Mouse (Mus musculus) cerebellum, adult 2 months (tissue): Measurements from ENCODE around the gene Foxk1. TPM values are rescaled to one million over a fixed set of nuclear protein-coding genes. Genes with fewer than 3 reads are reported as not detected.

Experiments
- DNase-seq, 2 experiments: peaks; one replicate each; pipeline ENCODE4 v3.0.0; 2021
- H3K27ac ChIP-seq: fragments of 200-500 bp; 2 replicates; pipeline ENCODE4 v1.5.1; 2012; ENCODE audit warnings: low read length, control low read depth, inconsistent platforms; ENCODE audit not compliant: insufficient read depth
- H3K27me3 ChIP-seq: fragments of 200-500 bp; 2 replicates; pipeline ENCODE4 v1.6.1; 2012; ENCODE audit warnings: inconsistent platforms, mild to moderate bottlenecking, low read length, moderate library complexity; ENCODE audit not compliant: control insufficient read depth, insufficient read depth
- H3K4me1 ChIP-seq: fragments of 200-500 bp; 2 replicates; pipeline ENCODE4 v1.6.1; 2011; ENCODE audit warnings: low read length; ENCODE audit not compliant: control insufficient read depth, insufficient read depth
- H3K4me3 ChIP-seq: fragments of 200-500 bp; replicated peaks from 2 replicates; pipeline ENCODE3; 2011; ENCODE audit warnings: mild to moderate bottlenecking, low read depth, low read length, control low read depth; ENCODE audit not compliant: insufficient read depth
- CTCF ChIP-seq: fragments of 200-500 bp; IDR thresholded peaks from 2 replicates; pipeline ENCODE4 v1.5.1; 2011; ENCODE audit warnings: low read depth, mild to moderate bottlenecking, control low read depth, low read length, moderate library complexity, borderline replicate concordance; ENCODE audit not compliant: insufficient read depth
- POLR2A ChIP-seq: fragments of 200-500 bp; IDR thresholded peaks from 2 replicates; pipeline ENCODE4 v1.6.1; 2011; ENCODE audit warnings: low read length, control low read depth, borderline replicate concordance; ENCODE audit not compliant: insufficient read depth
- WGBS: fragments of 180-500 bp; shearing (Covaris S2); methylation state at CpG from one replicate; pipeline ENCODE4 v1.1.7; 2018; 5-methylcytosine and 5-hydroxymethylcytosine counted together
- polyA plus RNA-seq: library from polyadenylated mRNA; depleted of rRNA; stranded (reverse); fragments of >200 nt; gene quantifications from 2 replicates; pipeline ENCODE4 v1.2.3, GENCODE M21; 2012

Foxk1 gene
- polyA plus RNA-seq, 1 experiment = 14.2 TPM

GRCm38 (mm10) chr5:142416070-142416775, 14.9 kb downstream of the Foxk1 start:
- H3K27ac ChIP-seq = no peak overlapping the region
- no peak for TF ChIP-seq POLR2A
- peaks cover 27% of the 10 kb centered on the region for H3K4me1 ChIP-seq
- H3K27me3 ChIP-seq = no peaks in the 10 kb centered on the region
- no peak overlapping the region for H3K4me3 ChIP-seq
- 36% methylated on average over 14 of the region's 14 CpGs for WGBS
- no peak for DNase-seq

- Histone ChIP-seq H3K4me3 (no peak overlapping the region), H3K27me3 (no peaks in the 10 kb centered on the region), H3K27ac (no peak overlapping the region), H3K4me1 (peaks cover 27% of the 10 kb centered on the region)
- no peak for DNase-seq
- TF ChIP-seq CTCF (no peak), POLR2A (no peak)
- 66% methylated on average over 3 of the region's 3 CpGs for WGBS
Observed at GRCm38 (mm10) chr5:142417104-142417503, 15.8 kb downstream of the Foxk1 start.

GRCm38 (mm10) chr5:142417876-142418275, 16.6 kb downstream of the Foxk1 start:
- H3K4me3 ChIP-seq = no peak overlapping the region
- no peak for DNase-seq
- WGBS = 61% methylated on average over 9 of the region's 9 CpGs
- peaks cover 23% of the 10 kb centered on the region for H3K4me1 ChIP-seq
- TF ChIP-seq CTCF (no peak), POLR2A (no peak)
- no peaks in the 10 kb centered on the region for H3K27me3 ChIP-seq
- H3K27ac ChIP-seq = no peak overlapping the region

GRCm38 (mm10) chr5:142418419-142418818, 17.1 kb downstream of the Foxk1 start:
- DNase-seq = no peak
- Histone ChIP-seq H3K4me1 (peaks cover 23% of the 10 kb centered on the region), H3K27ac (no peak overlapping the region), H3K27me3 (no peaks in the 10 kb centered on the region), H3K4me3 (no peak overlapping the region)
- TF ChIP-seq POLR2A (no peak), CTCF (no peak)
- 88% methylated on average over 4 of the region's 4 CpGs for WGBS

- H3K4me1 ChIP-seq = peaks cover 31% of the 10 kb centered on the region
- DNase-seq = no peak
- TF ChIP-seq CTCF = no peak
- TF ChIP-seq POLR2A = no peak
- H3K4me3 ChIP-seq = no peak overlapping the region
- H3K27ac ChIP-seq = no peak overlapping the region
- no peaks in the 10 kb centered on the region for H3K27me3 ChIP-seq
- 98% methylated on average over 4 of the region's 4 CpGs for WGBS
Observed at GRCm38 (mm10) chr5:142420317-142420716, 19.0 kb downstream of the Foxk1 start.

GRCm38 (mm10) chr5:142420920-142421319, 19.6 kb downstream of the Foxk1 start:
- 54% methylated on average over 9 of the region's 9 CpGs for WGBS
- no peak overlapping the region for H3K4me3 ChIP-seq
- DNase-seq = no peak
- no peaks in the 10 kb centered on the region for H3K27me3 ChIP-seq
- H3K4me1 ChIP-seq = peaks cover 34% of the 10 kb centered on the region
- TF ChIP-seq CTCF (no peak), POLR2A (no peak)
- no peak overlapping the region for H3K27ac ChIP-seq

GRCm38 (mm10) chr5:142421886-142422285, 20.6 kb downstream of the Foxk1 start:
- TF ChIP-seq POLR2A (no peak), CTCF (no peak)
- Histone ChIP-seq H3K4me3 (no peak overlapping the region), H3K4me1 (peaks cover 28% of the 10 kb centered on the region), H3K27me3 (no peaks in the 10 kb centered on the region), H3K27ac (no peak overlapping the region)
- WGBS = 84% methylated on average over 5 of the region's 5 CpGs
- no peak for DNase-seq

GRCm38 (mm10) chr5:142423141-142423540, 21.8 kb downstream of the Foxk1 start:
- DNase-seq = peak in 1 of 2 experiments; percentile 44
- no peak for TF ChIP-seq POLR2A
- Histone ChIP-seq H3K27me3 (no peaks in the 10 kb centered on the region), H3K4me1 (peaks cover 26% of the 10 kb centered on the region), H3K4me3 (no peak overlapping the region), H3K27ac (no peak overlapping the region)
- WGBS = 49% methylated on average over 10 of the region's 10 CpGs

- Histone ChIP-seq H3K4me1 (peaks cover 29% of the 10 kb centered on the region), H3K27me3 (no peaks in the 10 kb centered on the region), H3K4me3 (no peak overlapping the region), H3K27ac (no peak overlapping the region)
- no peak for TF ChIP-seq CTCF
- no peak for TF ChIP-seq POLR2A
- DNase-seq = no peak
- WGBS = 63% methylated on average over 3 of the region's 3 CpGs
Observed at GRCm38 (mm10) chr5:142423701-142424100, 22.4 kb downstream of the Foxk1 start.
